Mouse (Mus musculus): Measurements from ENCODE around the gene Stom. TPM values are rescaled to one million over a fixed set of nuclear protein-coding genes. Genes with fewer than 3 reads are reported as not detected.

Stom gene
- polyA plus RNA-seq, 1 experiment from 2014 or later, result 9.7 TPM

- no peaks in the 10 kb centered on the region for H3K27me3 ChIP-seq
- no peaks in the 10 kb centered on the region for H3K36me3 ChIP-seq
These were observed 67.0 kb downstream of the Stom start for GRCm38 (mm10) chr2:35269716-35270260.

GRCm38 (mm10) chr2:35269136-35269535 is 67.6 kb downstream of the Stom start:
- Histone ChIP-seq H3K27ac (no peak overlapping the region), H3K9ac (replicated peaks) (no peak overlapping the region), H3K27me3 (no peaks in the 10 kb centered on the region), H3K4me1 (replicated peaks) (0 out of 2 replicates have a peak, but pooled peaks cover 4% of the 10 kb centered on the region), H3K4me3 (replicated peaks) (no peak overlapping the region), H3K36me3 (no peaks in the 10 kb centered on the region), H3K9me3 (no peaks in the 10 kb centered on the region), H3K4me2 (replicated peaks) (no peak overlapping the region)
- ATAC-seq, result no peak
- 93% methylated on average over 6 of the region's 6 CpGs for WGBS

More at GRCm38 (mm10) chr2:35269716-35270260, 67.0 kb downstream of the Stom start:
- WGBS, result 84% methylated on average over 4 of the region's 4 CpGs
- H3K9me3 ChIP-seq, result no peaks in the 10 kb centered on the region
- no peak overlapping the region for H3K4me3 ChIP-seq (replicated peaks)
- no peak overlapping the region for H3K4me2 ChIP-seq (replicated peaks)
- 0 out of 2 replicates have a peak, but pooled peaks cover 4% of the 10 kb centered on the region for H3K4me1 ChIP-seq (replicated peaks)
- no peak for ATAC-seq
- no peak overlapping the region for H3K9ac ChIP-seq (replicated peaks)
- H3K27ac ChIP-seq, result no peak overlapping the region

- Histone ChIP-seq H3K27me3 (no peaks in the 10 kb centered on the region), H3K4me3 (replicated peaks) (no peak overlapping the region), H3K9ac (replicated peaks) (no peak overlapping the region), H3K27ac (no peak overlapping the region), H3K4me1 (replicated peaks) (no peaks in the 10 kb centered on the region), H3K9me3 (no peaks in the 10 kb centered on the region), H3K36me3 (no peaks in the 10 kb centered on the region), H3K4me2 (replicated peaks) (no peak overlapping the region)
- no peak for ATAC-seq
- 86% methylated on average over 10 of the region's 10 CpGs for WGBS
These were observed 68.8 kb downstream of the Stom start for GRCm38 (mm10) chr2:35267876-35268566.

- H3K27ac ChIP-seq, result no peak overlapping the region
- WGBS, result 88% methylated on average over 13 of the region's 13 CpGs
- no peak overlapping the region for H3K4me2 ChIP-seq (replicated peaks)
- no peaks in the 10 kb centered on the region for H3K36me3 ChIP-seq
- no peak overlapping the region for H3K4me3 ChIP-seq (replicated peaks)
- no peaks in the 10 kb centered on the region for H3K9me3 ChIP-seq
- ATAC-seq, result no peak
- no peaks in the 10 kb centered on the region for H3K4me1 ChIP-seq (replicated peaks)
- no peaks in the 10 kb centered on the region for H3K27me3 ChIP-seq
- no peak overlapping the region for H3K9ac ChIP-seq (replicated peaks)
These were observed 69.5 kb downstream of the Stom start for GRCm38 (mm10) chr2:35267156-35267875.

GRCm38 (mm10) chr2:35266251-35266905 is 70.4 kb downstream of the Stom start:
- Histone ChIP-seq H3K36me3 (no peaks in the 10 kb centered on the region), H3K27ac (no peak overlapping the region), H3K4me1 (replicated peaks) (no peaks in the 10 kb centered on the region), H3K4me2 (replicated peaks) (no peak overlapping the region), H3K9ac (replicated peaks) (no peak overlapping the region), H3K27me3 (no peaks in the 10 kb centered on the region), H3K9me3 (no peaks in the 10 kb centered on the region), H3K4me3 (replicated peaks) (no peak overlapping the region)
- WGBS, result 78% methylated on average over 9 of the region's 9 CpGs
- no peak for ATAC-seq

GRCm38 (mm10) chr2:35265775-35266174 is 71.0 kb downstream of the Stom start:
- no peak overlapping the region for H3K4me2 ChIP-seq (replicated peaks)
- peak; percentile 15; the same call in 1 of the 2 replicates for ATAC-seq
- H3K9me3 ChIP-seq, result no peaks in the 10 kb centered on the region
- no peak overlapping the region for H3K9ac ChIP-seq (replicated peaks)
- no peak overlapping the region for H3K27ac ChIP-seq
- 92% methylated on average over 8 of the region's 8 CpGs for WGBS
- H3K4me3 ChIP-seq (replicated peaks), result no peak overlapping the region
- no peaks in the 10 kb centered on the region for H3K36me3 ChIP-seq
- no peaks in the 10 kb centered on the region for H3K4me1 ChIP-seq (replicated peaks)
- no peaks in the 10 kb centered on the region for H3K27me3 ChIP-seq

GRCm38 (mm10) chr2:35265296-35265695 is 71.5 kb downstream of the Stom start:
- H3K4me2 ChIP-seq (replicated peaks), result no peak overlapping the region
- H3K4me1 ChIP-seq (replicated peaks), result no peaks in the 10 kb centered on the region
- H3K9ac ChIP-seq (replicated peaks), result no peak overlapping the region
- H3K9me3 ChIP-seq, result no peaks in the 10 kb centered on the region
- no peak overlapping the region for H3K27ac ChIP-seq
- peak; percentile 73 for ATAC-seq
- WGBS, result 58% methylated on average over 8 of the region's 8 CpGs
- no peak overlapping the region for H3K4me3 ChIP-seq (replicated peaks)
- H3K36me3 ChIP-seq, result no peaks in the 10 kb centered on the region
- H3K27me3 ChIP-seq, result no peaks in the 10 kb centered on the region

GRCm38 (mm10) chr2:35264095-35264494 is 72.7 kb downstream of the Stom start:
- Histone ChIP-seq H3K4me2 (replicated peaks) (no peak overlapping the region), H3K9me3 (no peaks in the 10 kb centered on the region), H3K9ac (replicated peaks) (no peak overlapping the region), H3K36me3 (no peaks in the 10 kb centered on the region), H3K27ac (no peak overlapping the region), H3K4me1 (replicated peaks) (no peaks in the 10 kb centered on the region), H3K27me3 (no peaks in the 10 kb centered on the region), H3K4me3 (replicated peaks) (no peak overlapping the region)
- 94% methylated on average over 1 of the region's 1 CpGs for WGBS
- no peak for ATAC-seq

Other genes with a start within 250 kb of the Stom start
- 0.22 and 0.46 TPM in 2 replicates for gene AI182371, start 235.4 kb downstream of the Stom start, polyA plus RNA-seq (2015; fragmentation: Nextera tagmentation; extraction: Ambion mirVana)
- gene Cntrl, start 227.5 kb downstream of the Stom start, polyA plus RNA-seq (2015; fragmentation: Nextera tagmentation; extraction: Ambion mirVana), result 16.7 and 18.1 TPM in 2 replicates
- 419 and 463 TPM in 2 replicates for gene Rab14, start 135.9 kb downstream of the Stom start, polyA plus RNA-seq (2015; fragmentation: Nextera tagmentation; extraction: Ambion mirVana)
- 14.1 and 18.0 TPM in 2 replicates for gene Gsn, start 80.6 kb downstream of the Stom start, polyA plus RNA-seq (2015; fragmentation: Nextera tagmentation; extraction: Ambion mirVana)
- gene 4930568D16Rik, start 30.8 kb upstream of the Stom start, polyA plus RNA-seq (2015; fragmentation: Nextera tagmentation; extraction: Ambion mirVana), result not detected in 2 replicates
- not detected in 2 replicates for gene 4930402F06Rik, start 60.2 kb upstream of the Stom start, polyA plus RNA-seq (2015; fragmentation: Nextera tagmentation; extraction: Ambion mirVana)
- gene Ggta1, start 126.3 kb upstream of the Stom start, polyA plus RNA-seq (2015; fragmentation: Nextera tagmentation; extraction: Ambion mirVana), result 4.8 and 5.0 TPM in 2 replicates
- 36.2 and 36.3 TPM in 2 replicates for gene Dab2ip, start 221.3 kb upstream of the Stom start, polyA plus RNA-seq (2015; fragmentation: Nextera tagmentation; extraction: Ambion mirVana)